Mouse (Mus musculus) stomach, embryonic 14.5 days (tissue): ENCODE results near the gene Gm3591. TPM values are rescaled to one million over a fixed set of nuclear protein-coding genes. Genes with fewer than 3 reads are reported as not detected.
"Not testable (repeated sequence)": the region's sequence is repeated elsewhere in the genome, so short reads cannot be mapped to it uniquely, and the experiment has no call there.

Experiments used
- ATAC-seq: fragments of 200-750 bp; cut with Nextera tagmentation; 2 replicates; pipeline ENCODE4 v1.8.0; 2017; ENCODE audit warnings: low read depth, moderate TSS enrichment; ENCODE audit not compliant: insufficient number of reproducible peaks, insufficient read depth, low FRiP score
- H3K27ac ChIP-seq: fragments of 300-500 bp; sonication (generic); 2 replicates; pipeline ENCODE4 v1.5.1; 2014; ENCODE audit warnings: mild to moderate bottlenecking, low read length, moderate library complexity, mixed read lengths
- H3K27me3 ChIP-seq: fragments of 300-500 bp; sonication (generic); 2 replicates; pipeline ENCODE4 v1.6.1; 2014; ENCODE audit warnings: low read length, control low read depth, mixed read lengths; ENCODE audit not compliant: control insufficient read depth, insufficient read depth
- H3K36me3 ChIP-seq: fragments of 300-500 bp; sonication (generic); 2 replicates; pipeline ENCODE4 v1.6.1; 2014; ENCODE audit warnings: mild to moderate bottlenecking, control low read depth, low read length, moderate library complexity, mixed read lengths; ENCODE audit not compliant: control insufficient read depth, insufficient read depth
- H3K4me1 ChIP-seq: fragments of 300-500 bp; sonication (generic); 2 replicates; pipeline ENCODE4 v1.6.1; 2014; ENCODE audit warnings: low read length, control low read depth, mixed read lengths; ENCODE audit not compliant: control insufficient read depth, insufficient read depth
- H3K4me2 ChIP-seq: fragments of 300-500 bp; sonication (generic); replicated peaks from 2 replicates; pipeline ENCODE4 v1.6.1; 2014; ENCODE audit warnings: low read depth, low read length, control low read depth
- H3K4me3 ChIP-seq: fragments of 300-500 bp; sonication (generic); 2 replicates; pipeline ENCODE4 v1.5.1; 2014; ENCODE audit warnings: low read depth, low read length, control low read depth
- H3K9ac ChIP-seq: fragments of 300-500 bp; sonication (generic); replicated peaks from 2 replicates; pipeline ENCODE4 v1.6.1; 2014; ENCODE audit warnings: low read depth, mild to moderate bottlenecking, control low read depth, low read length, moderate library complexity, mixed read lengths
- H3K9me3 ChIP-seq: fragments of 300-500 bp; sonication (generic); 2 replicates; pipeline ENCODE4 v1.6.1; 2016; ENCODE audit warnings: low read depth, low read length, control low read depth; ENCODE audit not compliant: control insufficient read depth
- WGBS: fragments of 180-500 bp; shearing (Covaris S2); extraction: QIAGEN DNeasy Blood & Tissue Kit; methylation state at CpG from one replicate; pipeline ENCODE4 v1.1.7; 2014; 5-methylcytosine and 5-hydroxymethylcytosine counted together
- polyA plus RNA-seq: library from polyadenylated mRNA; unstranded; fragments of >200 nt; fragmentation: Nextera tagmentation; extraction: Ambion mirVana; gene quantifications from 2 replicates; pipeline ENCODE4 v1.2.1, GENCODE M21; 2014

Gene Gm3591
- 1.8 and 2.4 TPM in 2 replicates for polyA plus RNA-seq

GRCm38 (mm10) chr14:6412382-6412781, at the start of gene Gm3591:
TSS of gene Gm3591 (minus strand) at chr14:6412482.
- H3K4me2 ChIP-seq, result not testable (repeated sequence)

GRCm38 (mm10) chr14:6444511-6444910, 32.2 kb upstream of the Gm3591 start, which contains the start of gene Gm3594:
TSS of gene Gm3594 (minus strand) at chr14:6444611.
- not testable (repeated sequence) for H3K4me1 ChIP-seq, H3K27me3 ChIP-seq, H3K9ac ChIP-seq, H3K27ac ChIP-seq, H3K9me3 ChIP-seq, H3K4me2 ChIP-seq, ATAC-seq, H3K36me3 ChIP-seq, H3K4me3 ChIP-seq
- no CpG with 5 or more reads among the region's 4 CpGs for WGBS

More at GRCm38 (mm10) chr14:6412382-6412781, at the start of gene Gm3591:
- H3K9me3 ChIP-seq, H3K4me3 ChIP-seq, H3K9ac ChIP-seq, H3K27ac ChIP-seq, H3K36me3 ChIP-seq, H3K27me3 ChIP-seq, H3K4me1 ChIP-seq, ATAC-seq: not testable (repeated sequence)
- no CpG with 5 or more reads among the region's 2 CpGs for WGBS

GRCm38 (mm10) chr14:6440774-6441173, 28.5 kb upstream of the Gm3591 start:
- not testable (repeated sequence) for H3K4me2 ChIP-seq, H3K27me3 ChIP-seq, ATAC-seq, H3K9me3 ChIP-seq, H3K27ac ChIP-seq, H3K36me3 ChIP-seq, H3K9ac ChIP-seq, H3K4me1 ChIP-seq, H3K4me3 ChIP-seq
- WGBS, result 70% methylated on average over 2 of the region's 4 CpGs

- not testable (repeated sequence) for H3K4me1 ChIP-seq, H3K36me3 ChIP-seq, H3K4me3 ChIP-seq, H3K9me3 ChIP-seq, H3K4me2 ChIP-seq, H3K27me3 ChIP-seq, H3K9ac ChIP-seq, H3K27ac ChIP-seq, ATAC-seq
- WGBS, result 58% methylated on average over 1 of the region's 5 CpGs
Measured at GRCm38 (mm10) chr14:6440206-6440605, 27.9 kb upstream of the Gm3591 start.

- WGBS, result 8% methylated on average over 9 of the region's 42 CpGs
- H3K4me2 ChIP-seq, H3K9me3 ChIP-seq: not testable (repeated sequence)
Measured at GRCm38 (mm10) chr14:6426766-6427165, 14.5 kb upstream of the Gm3591 start.

GRCm38 (mm10) chr14:6426353-6426752, 14.1 kb upstream of the Gm3591 start:
- not testable (repeated sequence) for H3K9me3 ChIP-seq, H3K9ac ChIP-seq, H3K4me1 ChIP-seq, H3K4me3 ChIP-seq, H3K36me3 ChIP-seq, H3K27ac ChIP-seq, ATAC-seq, H3K27me3 ChIP-seq
- 0 out of 2 replicates have a peak overlapping the region, but pooled peaks have one; percentile 26 for H3K4me2 ChIP-seq
- WGBS, result 23% methylated on average over 20 of the region's 22 CpGs

More at GRCm38 (mm10) chr14:6426766-6427165, 14.5 kb upstream of the Gm3591 start:
- H3K36me3 ChIP-seq, ATAC-seq, H3K27ac ChIP-seq, H3K9ac ChIP-seq, H3K4me3 ChIP-seq, H3K4me1 ChIP-seq, H3K27me3 ChIP-seq: not testable (repeated sequence)

GRCm38 (mm10) chr14:6390219-6390618, 22.1 kb downstream of the Gm3591 start, which contains the start of gene Gm16440:
TSS of gene Gm16440 (minus strand) at chr14:6390319.
- 83% methylated on average over 2 of the region's 4 CpGs for WGBS
- not testable (repeated sequence) for H3K36me3 ChIP-seq

More at GRCm38 (mm10) chr14:6390219-6390618, 22.1 kb downstream of the Gm3591 start, which contains the start of gene Gm16440:
- not testable (repeated sequence) for H3K4me3 ChIP-seq, H3K4me1 ChIP-seq, H3K9ac ChIP-seq, H3K4me2 ChIP-seq, H3K9me3 ChIP-seq, H3K27ac ChIP-seq, ATAC-seq, H3K27me3 ChIP-seq
